Mouse (Mus musculus): Measurements from ENCODE around the gene Eif5.
"Not testable (repeated sequence)": the region's sequence is repeated elsewhere in the genome, so short reads cannot be mapped to it uniquely, and the experiment has no call there.

Eif5 gene

GRCm38 (mm10) chr12:111524883-111525282 is 12.9 kb upstream of the Eif5 start:
- DNase-seq (ENCODE audit: low read depth, low spot score): no peak

- DNase-seq (ENCODE audit: low read depth, low spot score): no peak
Observed at GRCm38 (mm10) chr12:111527643-111528281, 10.1 kb upstream of the Eif5 start.

- DNase-seq (ENCODE audit: low read depth, low spot score): no peak
Observed at GRCm38 (mm10) chr12:111529192-111529591, 8.6 kb upstream of the Eif5 start.

GRCm38 (mm10) chr12:111533096-111533794 is 4.6 kb upstream of the Eif5 start:
- DNase-seq (ENCODE audit: low read depth, low spot score): no peak

- DNase-seq (ENCODE audit: low read depth, low spot score): no peak
Observed at GRCm38 (mm10) chr12:111535281-111535680, 2.5 kb upstream of the Eif5 start.

- no peak for DNase-seq (ENCODE audit: low read depth, low spot score)
Observed at GRCm38 (mm10) chr12:111535762-111536161, 2.1 kb upstream of the Eif5 start.

GRCm38 (mm10) chr12:111536746-111537145 is 1.1 kb upstream of the Eif5 start:
- no peak for DNase-seq (ENCODE audit: low read depth, low spot score)

GRCm38 (mm10) chr12:111537341-111537740 is 475 bp upstream of the Eif5 start:
- no peak for DNase-seq (ENCODE audit: low read depth, low spot score)

GRCm38 (mm10) chr12:111538292-111539040 is 650 bp downstream of the Eif5 start:
- peak; percentile 55 for DNase-seq (ENCODE audit: low read depth, low spot score)

GRCm38 (mm10) chr12:111539041-111539345 is 1.2 kb downstream of the Eif5 start:
- peak; percentile 29 for DNase-seq (ENCODE audit: low read depth, low spot score)

GRCm38 (mm10) chr12:111547070-111547469 is 9.3 kb downstream of the Eif5 start:
- DNase-seq (ENCODE audit: low read depth, low spot score): no peak

GRCm38 (mm10) chr12:111548555-111549289 is 10.9 kb downstream of the Eif5 start:
- no peak for DNase-seq (ENCODE audit: low read depth, low spot score)

- no peak for DNase-seq (ENCODE audit: low read depth, low spot score)
Observed at GRCm38 (mm10) chr12:111550679-111551078, 12.9 kb downstream of the Eif5 start.

- DNase-seq (ENCODE audit: low read depth, low spot score): no peak
Observed at GRCm38 (mm10) chr12:111552342-111552741, 14.5 kb downstream of the Eif5 start.

GRCm38 (mm10) chr12:111555357-111555756 is 17.5 kb downstream of the Eif5 start:
- no peak for DNase-seq (ENCODE audit: low read depth, low spot score)

- not testable (repeated sequence) for DNase-seq (ENCODE audit: low read depth, low spot score)
Observed at GRCm38 (mm10) chr12:111555893-111556292, 18.1 kb downstream of the Eif5 start.

- no peak for DNase-seq (ENCODE audit: low read depth, low spot score)
Observed at GRCm38 (mm10) chr12:111557538-111557937, 19.7 kb downstream of the Eif5 start.

- no peak for DNase-seq (ENCODE audit: low read depth, low spot score)
Observed at GRCm38 (mm10) chr12:111558655-111559054, 20.8 kb downstream of the Eif5 start.

- DNase-seq (ENCODE audit: low read depth, low spot score): peak; percentile 69
Observed at GRCm38 (mm10) chr12:111559647-111560258, 21.9 kb downstream of the Eif5 start.

GRCm38 (mm10) chr12:111560286-111560685 is 22.5 kb downstream of the Eif5 start:
- no peak for DNase-seq (ENCODE audit: low read depth, low spot score)

GRCm38 (mm10) chr12:111562276-111562814 is 24.5 kb downstream of the Eif5 start:
- no peak for DNase-seq (ENCODE audit: low read depth, low spot score)

Measured in 3T3-L1 (cell line).